In genomic region chr1:37518124-37518720, GRCm38 (mm10) we compare ENCODE assay signal across 15 mouse cellular contexts. TPM values are rescaled to one million over a fixed set of nuclear protein-coding genes. Genes with fewer than 3 reads are reported as not detected.
DNase-seq lines count a peak whose midpoint lies in the region; ATAC-seq and TF ChIP-seq lines count a peak whose summit lies in the region.
"Had no signal": no experiment of that assay in that cellular context is flagged by ENCODE, and none has a peak within 500 bp of the region (broad histone marks: within the 10 kb centered on the region; RNA-seq: fewer than 3 reads in every experiment).

No protein-coding gene starts in this region.

- no peak for TF ChIP-seq POLR2A in kidney, adult 2 months (IDR thresholded peaks at IDR 0.05; ENCODE audit: low read depth, low read length)

- H3K9me3 ChIP-seq in kidney, embryonic 15.5 days (replicated peaks) = no peaks in the 10 kb centered on the region; the same call in 1 of the 2 replicates
- no peaks in the 10 kb centered on the region for H3K9me3 ChIP-seq in heart, postnatal 0 days (replicated peaks; ENCODE audit: control insufficient read depth, low read length)
- H3K9me3 ChIP-seq: embryonic facial prominence, embryonic 13.5 days; hindbrain, embryonic 10.5 days; limb, embryonic 13.5 days had no signal

- TF ChIP-seq CTCF in kidney, adult 2 months (conservative IDR thresholded peaks at IDR 0.05; ENCODE audit: insufficient read depth, insufficient read length, low read depth, low read length) = no peak
- no peak for TF ChIP-seq CTCF in heart, postnatal 0 days (IDR thresholded peaks at IDR 0.05; ENCODE audit: low read depth)

- WGBS in kidney, adult 2 months = 36% methylated on average over 4 of the region's 4 CpGs
- WGBS in kidney, embryonic 15.5 days = 57% methylated on average over 4 of the region's 4 CpGs
- 49% methylated on average over 4 of the region's 4 CpGs for WGBS in heart, postnatal 0 days

- H3K4me3 ChIP-seq in kidney, adult 2 months (ENCODE audit: insufficient read depth, low read depth, low read length) = no peak overlapping the region
- no peak overlapping the region for H3K4me3 ChIP-seq in kidney, embryonic 15.5 days (replicated peaks)
- H3K4me3 ChIP-seq in heart, postnatal 0 days (ENCODE audit: low read depth, low read length) = no peak overlapping the region
- H3K4me3 ChIP-seq: embryonic facial prominence, embryonic 13.5 days; hindbrain, embryonic 10.5 days; left cerebral cortex, adult 2 months; limb, embryonic 13.5 days had no signal

- peak overlapping the region; percentile 18 for H3K27ac ChIP-seq in kidney, adult 2 months (ENCODE audit: insufficient read depth, low read depth, low read length)
- no peak overlapping the region for H3K27ac ChIP-seq in kidney, embryonic 15.5 days
- peak overlapping the region; percentile 32 for H3K27ac ChIP-seq in heart, postnatal 0 days (ENCODE audit: low read depth)
- H3K27ac ChIP-seq: embryonic facial prominence, embryonic 13.5 days; hindbrain, embryonic 10.5 days; left cerebral cortex, adult 2 months; limb, embryonic 13.5 days had no signal

- no peak overlapping the region for H3K9ac ChIP-seq in kidney, embryonic 15.5 days
- H3K9ac ChIP-seq in heart, postnatal 0 days (replicated peaks; ENCODE audit: low read depth, low read length) = no peak overlapping the region
- H3K9ac ChIP-seq: embryonic facial prominence, embryonic 13.5 days; limb, embryonic 13.5 days; lung, embryonic 14.5 days had no signal

- ATAC-seq in kidney, embryonic 15.5 days (replicated peaks; ENCODE audit: low FRiP score) = no peak
- peak; percentile 49; the same call in 1 of the 2 replicates for ATAC-seq in heart, postnatal 0 days (ENCODE audit: insufficient read depth, low read depth)
- ATAC-seq in megakaryocyte-erythroid progenitor cell, adult 5-6 weeks (replicated peaks; ENCODE audit: low FRiP score, low TSS enrichment, poor library complexity, severe bottlenecking) = 0 out of 2 replicates have a peak, but pooled peaks have one; percentile 14
- ATAC-seq: Patski had no signal

- H3K27me3 ChIP-seq in kidney, adult 2 months (replicated peaks; ENCODE audit: control insufficient read depth, insufficient read depth, low read length) = no peaks in the 10 kb centered on the region
- no peaks in the 10 kb centered on the region for H3K27me3 ChIP-seq in kidney, embryonic 15.5 days
- no peaks in the 10 kb centered on the region for H3K27me3 ChIP-seq in heart, postnatal 0 days (ENCODE audit: control insufficient read depth, insufficient read depth, low read length)
- H3K27me3 ChIP-seq: embryonic facial prominence, embryonic 13.5 days; limb, embryonic 13.5 days; Patski had no signal

- H3K4me1 ChIP-seq in kidney, adult 2 months (ENCODE audit: control insufficient read depth, insufficient read depth, low read length) = peaks cover 26% of the 10 kb centered on the region
- H3K4me1 ChIP-seq in kidney, embryonic 15.5 days = peaks cover 5% of the 10 kb centered on the region; the same call in 1 of the 2 replicates
- H3K4me1 ChIP-seq in heart, postnatal 0 days (ENCODE audit: control insufficient read depth, insufficient read depth) = peaks cover 6% of the 10 kb centered on the region; the same call in 1 of the 2 replicates
- H3K4me1 ChIP-seq: hindbrain, embryonic 10.5 days had no signal

- TF ChIP-seq EP300 in heart, postnatal 0 days (IDR thresholded peaks at IDR 0.05; ENCODE audit: low read depth) = no peak

- DNase-seq in kidney, adult 2 months = peak; percentile 86
- DNase-seq in heart, postnatal 0 days (ENCODE audit: low spot score) = peak; percentile 44
- DNase-seq in kidney, adult 9 months = peak; percentile 38
- DNase-seq in Muller cell, postnatal 12 days (ENCODE audit: inconsistent ontology term) = no peak
- no peak for DNase-seq in left cerebral cortex, adult 11 months (ENCODE audit: low spot score)
- DNase-seq: cerebellum, postnatal 25 days; lung, embryonic 14.5 days; thymus, postnatal 14 days had no signal

- H3K4me2 ChIP-seq in kidney, embryonic 15.5 days = no peak overlapping the region
- no peak overlapping the region for H3K4me2 ChIP-seq in heart, postnatal 0 days (ENCODE audit: low read depth, low read length)
- H3K4me2 ChIP-seq: embryonic facial prominence, embryonic 13.5 days; limb, embryonic 13.5 days; lung, embryonic 14.5 days had no signal

- no peaks in the 10 kb centered on the region for H3K36me3 ChIP-seq in kidney, adult 2 months (ENCODE audit: control insufficient read depth, insufficient read depth, low read length)
- no peaks in the 10 kb centered on the region for H3K36me3 ChIP-seq in kidney, embryonic 15.5 days
- no peaks in the 10 kb centered on the region for H3K36me3 ChIP-seq in heart, postnatal 0 days (replicated peaks; ENCODE audit: control insufficient read depth, insufficient read depth, low read length)
- H3K36me3 ChIP-seq: embryonic facial prominence, embryonic 13.5 days; hindbrain, embryonic 10.5 days; limb, embryonic 13.5 days had no signal

RNA-seq across cellular contexts. Expression of gene Mgat4a, which starts 22.6 kb away (rescaled TPM):
- polyA plus RNA-seq in kidney, adult 2 months (2012; rRNA removed) = 12.8 and 12.9 TPM in 2 replicates
- polyA plus RNA-seq in kidney, embryonic 15.5 days (2015; fragmentation: Nextera tagmentation; extraction: Ambion mirVana) = 5.9 and 6.0 TPM in 2 replicates
- 7.3 and 24.4 TPM in 2 replicates for total RNA-seq in heart, postnatal 0 days (2014; rRNA removed; ENCODE audit: low replicate concordance)
- polyA plus RNA-seq in heart, postnatal 0 days (2015; fragmentation: Nextera tagmentation; extraction: Ambion mirVana) = 3.3 and 4.4 TPM in 2 replicates
- 12.9 and 17.7 TPM in 2 replicates for total RNA-seq in megakaryocyte-erythroid progenitor cell, adult 5-6 weeks (2014; fragmentation: Nextera tagmentation)
- total RNA-seq in megakaryocyte-erythroid progenitor cell, adult 5-6 weeks (2017) = 2.9 and 7.1 TPM in 2 replicates

Comparison
In these comparisons a context has a peak if more than half of its experiments do, and no peak if none do; other contexts are left out.
1. DNase-seq: peak in kidney, adult 2 months (single experiment), heart, postnatal 0 days (single experiment) and kidney, adult 9 months (single experiment); none in Muller cell, postnatal 12 days (single experiment) and left cerebral cortex, adult 11 months (single experiment).